Mouse (Mus musculus) ES-E14 (cell line): ENCODE measurements around the gene Kif1c. TPM values are rescaled to one million over a fixed set of nuclear protein-coding genes. Genes with fewer than 3 reads are reported as not detected.

Experiments used
- DNase-seq: peaks from one replicate; pipeline ENCODE4 v3.0.0-alpha.2; 2013; ENCODE audit warnings: low read depth, low spot score
- H3K27ac ChIP-seq: 2 replicates; pipeline ENCODE4 v1.5.1; 2012; ENCODE audit warnings: low read depth, mild to moderate bottlenecking, low read length, moderate library complexity, mixed read lengths; ENCODE audit not compliant: poor library complexity, insufficient read depth, severe bottlenecking
- H3K36me3 ChIP-seq: 2 replicates; pipeline ENCODE4 v1.6.1; 2012; ENCODE audit warnings: mild to moderate bottlenecking, low read length, moderate library complexity, mixed read lengths; ENCODE audit not compliant: control insufficient read depth, poor library complexity, insufficient read depth, severe bottlenecking
- H3K4me1 ChIP-seq, 2 experiments: fragments of 150-350 bp in 1 of 2; sonication (generic) in 1 of 2; 2 replicates each; pipeline ENCODE4 v1.6.1; 2012; ENCODE audit warnings: low read length in 2 of 2, mild to moderate bottlenecking in 1 of 2, mixed read lengths in 1 of 2; ENCODE audit not compliant: control insufficient read depth in 2 of 2, insufficient read depth in 2 of 2, poor library complexity in 1 of 2
- H3K4me3 ChIP-seq, 2 experiments: fragments of 150-350 bp in 1 of 2; sonication (generic) in 1 of 2; 2 replicates each; pipeline ENCODE4 v1.5.1; 2012; ENCODE audit warnings: low read length in 2 of 2, low read depth in 1 of 2, mild to moderate bottlenecking in 1 of 2, mixed read lengths in 1 of 2; ENCODE audit not compliant: insufficient read depth in 1 of 2, poor library complexity in 1 of 2, severe bottlenecking in 1 of 2
- H3K9ac ChIP-seq: 2 replicates; pipeline ENCODE4 v1.6.1; 2012; ENCODE audit warnings: low read depth, mild to moderate bottlenecking, low read length, mixed read lengths; ENCODE audit not compliant: poor library complexity, insufficient read depth, severe bottlenecking
- H3K9me3 ChIP-seq: fragments of 150-350 bp; sonication (generic); 2 replicates; pipeline ENCODE4 v1.6.1; 2012; ENCODE audit warnings: low read depth, mild to moderate bottlenecking, low read length; ENCODE audit not compliant: control insufficient read depth, insufficient read depth
- CHD2 ChIP-seq: IDR thresholded peaks from 2 replicates; pipeline ENCODE4 v1.6.1; 2014; ENCODE audit warnings: mild to moderate bottlenecking, low read depth, low read length, inconsistent platforms
- HCFC1 ChIP-seq: IDR thresholded peaks from 2 replicates; pipeline ENCODE4 v1.6.1; 2012; ENCODE audit warnings: low read length, inconsistent platforms, borderline replicate concordance; ENCODE audit not compliant: insufficient read depth
- MAFK ChIP-seq: IDR thresholded peaks from 2 replicates; pipeline ENCODE4 v1.6.1; 2014; ENCODE audit warnings: mild to moderate bottlenecking, low read depth, low read length, inconsistent platforms; ENCODE audit not compliant: insufficient read depth
- ZC3H11A ChIP-seq: IDR thresholded peaks from 2 replicates; pipeline ENCODE4 v1.6.1; 2012; ENCODE audit warnings: low read depth, mild to moderate bottlenecking, inconsistent platforms, low read length, borderline replicate concordance
- ZNF384 ChIP-seq: IDR thresholded peaks from 2 replicates; pipeline ENCODE4 v1.6.1; 2012; ENCODE audit warnings: low read depth, low read length, inconsistent platforms
- in situ Hi-C, 2 experiments: fragments of 600-800 bp; cut with MboI; formaldehyde crosslinking; loops; one replicate each; pipeline ENCODE4 v1.15.1; 2025; ENCODE audit warnings: low sequenced_read_pairs in 2 of 2, inconsistent platforms in 1 of 2; ENCODE audit not compliant: unreplicated experiment in 2 of 2
- total RNA-seq: library from RNA; depleted of rRNA; stranded (reverse); fragments of 300-350 nt; gene quantifications from 2 replicates; pipeline ENCODE4 v1.2.3, GENCODE M21; 2012

Kif1c gene
- total RNA-seq, 1 experiment, result 29.2 TPM

GRCm38 (mm10) chr11:70745636-70746035 is 45.3 kb downstream of the Kif1c start:
- H3K9ac ChIP-seq, result no peak overlapping the region
- no peaks in the 10 kb centered on the region for H3K36me3 ChIP-seq
- TF ChIP-seq ZNF384, result no peak
- no peak for TF ChIP-seq CHD2
- no peak for TF ChIP-seq MAFK
- no peak for TF ChIP-seq ZC3H11A
- no peak for TF ChIP-seq HCFC1
- no peak overlapping the region for H3K4me3 ChIP-seq
- no peak for DNase-seq
- H3K9me3 ChIP-seq, result no peaks in the 10 kb centered on the region
- no peak overlapping the region for H3K27ac ChIP-seq
- no peaks in the 10 kb centered on the region for H3K4me1 ChIP-seq
- in situ Hi-C loops, result no loop called here

GRCm38 (mm10) chr11:70747876-70748545 is 47.7 kb downstream of the Kif1c start:
- no peak overlapping the region for H3K4me3 ChIP-seq
- no peaks in the 10 kb centered on the region for H3K9me3 ChIP-seq
- in situ Hi-C loops, result no loop called here
- H3K36me3 ChIP-seq, result no peaks in the 10 kb centered on the region
- H3K27ac ChIP-seq, result no peak overlapping the region
- TF ChIP-seq MAFK (no peak), CHD2 (no peak), ZC3H11A (no peak), HCFC1 (no peak), ZNF384 (no peak)
- no peaks in the 10 kb centered on the region for H3K4me1 ChIP-seq
- DNase-seq, result no peak
- no peak overlapping the region for H3K9ac ChIP-seq

GRCm38 (mm10) chr11:70752337-70753017 is 52.1 kb downstream of the Kif1c start:
- no peak overlapping the region for H3K9ac ChIP-seq
- DNase-seq, result no peak

GRCm38 (mm10) chr11:70753146-70753545 is 52.8 kb downstream of the Kif1c start:
- Histone ChIP-seq H3K36me3 (no peaks in the 10 kb centered on the region), H3K27ac (no peak overlapping the region), H3K4me1 (peaks cover 0 to 6% of the 10 kb centered on the region in 2 experiments; a peak in 2 of 4 replicates), H3K4me3 (no peak overlapping the region), H3K9me3 (no peaks in the 10 kb centered on the region), H3K9ac (no peak overlapping the region)
- in situ Hi-C loops, result loop anchor here in 1 of 2 experiments (10.0 kb wide), 1 partner anchor 128 kb away; no protein-coding TSS in a partner anchor
- no peak for TF ChIP-seq HCFC1
- TF ChIP-seq MAFK, result no peak
- TF ChIP-seq ZC3H11A, result no peak
- TF ChIP-seq CHD2, result no peak
- DNase-seq, result no peak

More at GRCm38 (mm10) chr11:70752337-70753017, 52.1 kb downstream of the Kif1c start:
- TF ChIP-seq ZNF384 (no peak), HCFC1 (no peak), ZC3H11A (no peak)
- Histone ChIP-seq H3K4me3 (no peak overlapping the region), H3K9me3 (no peaks in the 10 kb centered on the region), H3K36me3 (no peaks in the 10 kb centered on the region), H3K27ac (no peak overlapping the region), H3K4me1 (peaks cover 0 to 6% of the 10 kb centered on the region in 2 experiments; a peak in 2 of 4 replicates)
- in situ Hi-C loops, result loop anchor here in 1 of 2 experiments (10.0 kb wide), 1 partner anchor 128 kb away; no protein-coding TSS in a partner anchor
